Mouse (Mus musculus) thymus, postnatal 25 days (tissue): ENCODE data around the gene Nt5c3b.

Experiments
- DNase-seq: peaks from one replicate; pipeline ENCODE4 v3.0.0; 2022

The Nt5c3b gene

DNA sequence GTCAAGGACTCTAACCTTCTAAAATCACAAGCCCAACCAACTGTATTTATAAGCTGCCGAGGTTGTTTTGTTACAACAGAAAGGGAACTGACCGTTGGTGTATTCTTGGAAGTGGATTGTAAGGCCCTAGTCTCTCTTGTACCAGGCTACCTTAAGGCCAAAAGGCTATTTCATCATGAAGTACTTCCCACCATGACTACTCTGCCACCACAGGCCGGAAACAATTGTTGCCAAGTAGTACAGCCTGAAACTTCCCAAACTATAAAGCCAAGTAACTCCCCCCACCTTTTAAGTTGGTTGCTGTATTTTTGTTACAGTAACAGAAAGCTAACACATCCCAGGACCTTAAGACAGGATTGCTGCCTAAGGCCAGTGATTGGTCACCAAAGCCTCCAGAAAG lies 14.8 kb downstream of the Nt5c3b start:
- DNase-seq: no peak

GRCm38 (mm10) chr11:100425851-100426250 lies 15.8 kb downstream of the Nt5c3b start:
- peak; percentile 75 for DNase-seq

DNA sequence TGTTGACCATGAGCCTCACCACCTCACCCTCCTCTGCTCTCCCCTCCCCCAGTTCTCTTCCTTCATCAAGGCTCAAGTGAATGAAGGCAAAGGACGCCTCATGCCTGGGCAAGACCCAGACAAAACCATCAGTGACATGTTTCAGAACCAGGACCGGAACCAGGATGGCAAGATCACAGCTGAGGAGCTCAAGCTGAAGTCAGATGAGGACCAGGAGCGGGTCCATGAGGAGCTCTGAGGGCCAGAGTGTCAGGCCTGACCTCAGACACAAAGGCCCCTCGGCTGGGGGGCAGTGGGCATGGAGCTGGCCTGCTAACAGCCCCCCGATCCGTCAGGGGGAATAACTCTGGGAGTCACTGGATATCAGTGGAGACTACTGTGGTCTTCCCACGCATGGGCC lies 17.8 kb downstream of the Nt5c3b start:
- DNase-seq: no peak

DNA sequence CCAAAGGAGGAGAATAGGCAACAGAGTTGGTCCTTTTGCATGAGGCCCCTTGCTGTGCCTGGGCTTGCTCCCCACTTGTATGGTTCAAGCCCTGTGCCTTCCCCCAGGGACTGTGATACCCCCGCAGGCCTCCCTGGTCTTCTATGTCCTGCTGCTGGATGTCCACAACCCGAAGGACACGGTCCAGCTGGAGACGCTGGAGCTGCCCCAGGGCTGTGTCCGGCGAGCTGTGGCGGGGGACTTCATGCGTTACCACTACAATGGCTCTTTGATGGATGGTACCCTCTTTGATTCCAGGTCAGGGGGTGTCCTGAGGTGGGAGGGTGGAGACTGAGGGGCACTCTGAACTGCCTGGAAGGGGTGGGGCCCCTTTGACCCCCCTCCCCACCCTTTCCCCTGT lies 20.1 kb downstream of the Nt5c3b start:
- DNase-seq: no peak

GRCm38 (mm10) chr11:100414914-100415822 lies 26.4 kb downstream of the Nt5c3b start, which contains the start of gene Fkbp10:
TSS of gene Fkbp10 (plus strand) at chr11:100415697.
- no peak for DNase-seq

- DNase-seq: peak; percentile 78
Measured at GRCm38 (mm10) chr11:100414021-100414913, 27.3 kb downstream of the Nt5c3b start, which contains the start of gene P3h4. TSS of gene P3h4 (minus strand) at chr11:100414836.

DNA sequence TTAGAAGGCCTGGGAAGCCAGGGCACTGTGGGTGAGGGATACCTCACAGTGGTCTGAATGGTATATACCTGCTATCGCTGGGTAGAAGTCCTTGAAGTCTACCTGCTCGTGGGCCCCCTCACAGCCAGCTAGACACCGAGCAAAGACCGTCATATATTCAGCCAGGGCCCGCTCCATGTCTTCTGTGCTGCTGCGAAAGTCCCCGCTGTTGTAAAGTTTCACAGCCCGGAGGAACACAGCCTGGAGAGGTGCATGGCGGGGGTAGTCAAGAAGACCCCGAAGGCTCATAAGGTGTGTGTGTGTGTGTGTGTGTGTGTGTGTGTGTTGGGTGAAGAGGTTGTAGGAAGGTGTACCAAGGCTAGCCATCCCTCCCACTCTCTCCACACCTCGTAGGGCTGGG lies 28.1 kb downstream of the Nt5c3b start:
- no peak for DNase-seq

DNA sequence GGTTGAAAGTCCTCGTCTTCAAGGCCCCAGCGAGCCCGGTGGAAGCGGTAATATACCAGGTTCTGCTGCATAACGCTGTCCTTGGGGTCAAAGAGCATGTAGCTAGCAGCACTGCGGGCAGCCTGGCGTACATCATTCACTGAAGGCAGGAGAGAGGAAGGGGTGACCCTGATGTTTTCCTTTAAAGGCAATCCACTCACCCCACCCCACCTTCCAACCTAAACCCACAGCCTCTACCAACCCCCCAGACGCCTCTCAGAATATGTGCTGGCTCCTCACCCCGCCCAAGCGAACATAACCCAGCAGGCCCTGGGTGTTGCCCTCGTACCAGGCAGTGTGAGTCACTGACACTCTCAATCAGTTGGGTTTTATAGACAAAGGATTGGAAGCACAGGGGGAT lies 29.9 kb downstream of the Nt5c3b start:
- DNase-seq: no peak

- DNase-seq: peak; percentile 61
Measured at GRCm38 (mm10) chr11:100409686-100410085, 31.9 kb downstream of the Nt5c3b start.

DNA sequence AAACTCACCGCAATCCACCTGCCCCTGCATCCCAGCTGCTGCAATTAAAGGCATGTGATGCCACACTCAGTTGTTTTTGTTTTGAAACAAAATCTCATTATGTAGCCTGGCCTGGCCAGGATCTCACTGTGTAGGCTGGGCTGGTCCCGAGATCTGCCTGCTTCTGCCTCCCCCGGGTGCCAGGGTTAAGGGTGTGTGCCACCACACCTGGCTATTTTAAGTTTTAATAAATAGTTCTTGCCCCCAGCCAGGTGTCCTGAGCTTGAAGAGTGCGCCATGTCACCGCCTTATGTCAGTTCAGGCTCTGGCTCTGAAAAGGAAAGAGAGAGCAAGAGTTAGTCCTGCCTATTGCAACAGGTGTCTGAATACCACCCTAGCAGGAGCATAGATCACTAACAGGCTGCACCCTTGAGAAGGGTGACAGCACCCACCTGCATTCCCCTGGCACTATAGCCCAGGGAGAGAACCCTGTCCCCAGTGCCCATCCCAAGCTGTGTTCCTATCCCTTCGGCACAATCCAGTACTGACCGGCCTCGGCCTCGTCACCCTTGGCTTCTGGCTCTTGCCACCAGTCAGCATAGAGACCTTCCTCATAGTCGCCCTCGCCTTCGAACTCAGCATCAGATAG lies 32.7 kb downstream of the Nt5c3b start:
- DNase-seq: peak; percentile 62

- peak; percentile 82 for DNase-seq
Measured at GRCm38 (mm10) chr11:100408076-100408834, 33.4 kb downstream of the Nt5c3b start.

DNA sequence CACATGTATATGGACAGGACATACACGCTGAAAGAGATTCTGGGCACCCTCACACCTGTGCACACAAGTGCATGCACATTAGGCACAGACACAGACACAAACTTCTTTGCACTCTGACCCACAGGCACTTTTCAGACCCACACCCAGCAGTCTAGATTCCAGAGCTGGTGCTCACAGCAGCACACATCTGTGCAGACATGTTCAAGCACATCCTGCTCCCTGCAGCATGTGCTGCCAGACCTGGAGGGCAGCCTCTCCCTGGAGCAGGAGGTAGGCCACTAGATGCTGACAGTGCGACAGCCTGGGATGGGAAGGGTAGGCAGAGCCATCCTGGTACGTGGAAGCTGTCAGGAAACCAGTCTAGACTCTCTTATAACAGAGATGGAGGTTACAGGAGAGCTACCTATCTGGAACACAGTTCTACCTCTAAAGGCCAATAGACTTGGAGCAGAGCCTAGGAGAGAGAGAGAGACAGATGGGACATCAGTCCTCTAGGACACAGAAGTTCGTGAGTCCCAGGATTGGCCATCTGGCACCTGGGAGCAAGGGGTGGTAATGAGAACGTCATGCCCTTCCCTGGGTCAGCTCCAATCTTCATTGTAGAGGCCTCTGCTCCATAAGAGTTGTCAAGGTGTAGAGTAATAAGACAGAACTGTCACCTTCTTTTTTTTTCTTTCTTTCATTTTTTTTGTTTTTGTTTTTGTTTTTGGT lies 34.5 kb downstream of the Nt5c3b start:
- DNase-seq: no peak

- DNase-seq: no peak
Measured at GRCm38 (mm10) chr11:100406273-100406672, 35.3 kb downstream of the Nt5c3b start.

DNA sequence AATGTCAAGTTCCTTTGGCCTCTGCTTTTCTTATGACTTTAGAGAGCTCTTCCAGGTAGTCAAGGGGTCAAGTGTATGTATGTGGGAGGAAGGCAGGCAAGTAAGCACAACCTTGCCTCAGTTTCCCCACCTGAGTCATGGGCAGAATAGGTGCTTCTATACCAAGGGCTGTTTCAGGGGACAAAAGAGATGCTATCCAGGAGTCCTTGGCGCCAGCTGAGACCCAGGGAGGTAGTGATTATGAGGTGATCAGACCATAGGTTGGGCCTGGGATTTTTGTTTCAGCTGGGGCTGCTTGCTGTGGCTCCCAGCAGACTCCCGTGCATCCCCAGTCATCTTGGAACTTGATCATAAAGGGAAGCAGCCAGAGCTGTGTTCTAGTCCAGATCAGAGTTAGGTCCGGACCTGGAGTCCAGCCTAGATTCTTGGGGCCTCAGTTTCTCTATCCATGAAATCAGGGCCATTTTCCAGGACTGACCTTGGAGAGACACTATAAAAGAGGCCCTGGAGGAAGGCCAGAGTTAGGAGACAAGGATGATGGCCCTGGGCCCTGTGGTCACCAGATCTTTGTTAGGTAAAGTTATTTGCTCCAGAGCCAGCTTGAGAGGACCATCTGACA lies 37.0 kb downstream of the Nt5c3b start:
- no peak for DNase-seq

- no peak for DNase-seq
Measured at GRCm38 (mm10) chr11:100403445-100404134, 38.0 kb downstream of the Nt5c3b start.

DNA sequence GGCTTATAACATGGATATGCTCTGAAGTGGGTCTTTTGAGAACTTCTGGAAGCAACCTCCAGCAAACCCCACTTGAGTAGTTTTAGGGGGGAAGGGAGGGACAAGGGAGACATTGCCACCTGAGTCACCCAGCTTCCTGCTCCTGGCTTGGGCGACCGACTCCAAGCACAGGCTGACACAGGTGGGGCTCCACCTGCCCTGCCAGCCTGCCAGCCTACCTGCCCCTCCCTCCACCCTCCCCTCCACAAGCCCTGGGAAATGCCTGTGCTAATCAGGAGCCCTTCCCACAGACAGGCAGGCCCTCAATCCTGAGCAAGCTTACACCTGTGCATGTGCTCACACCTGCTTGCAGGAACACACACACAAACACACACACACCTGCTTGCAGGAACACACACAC lies 38.9 kb downstream of the Nt5c3b start:
- DNase-seq: no peak

DNA sequence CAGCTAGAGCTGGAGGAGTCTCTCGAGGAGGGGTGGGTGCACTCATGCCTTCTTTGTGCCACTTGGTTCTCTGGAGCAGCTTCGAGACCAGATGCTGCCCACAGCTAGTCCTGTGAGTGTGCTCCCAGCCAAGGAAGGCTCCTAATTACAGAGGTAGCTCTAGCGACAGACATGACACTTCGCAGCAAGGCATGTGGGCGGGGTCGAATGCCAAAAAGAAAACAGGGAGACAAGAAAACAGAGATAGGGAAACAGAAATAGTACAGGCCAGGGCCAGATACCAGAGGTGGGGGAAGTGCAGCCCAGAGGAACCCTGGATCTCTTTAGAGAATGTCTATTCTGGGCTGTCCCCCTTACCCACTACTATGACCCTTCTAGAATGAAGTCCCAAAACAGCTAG lies 39.4 kb downstream of the Nt5c3b start:
- no peak for DNase-seq

- DNase-seq: no peak
Measured at GRCm38 (mm10) chr11:100400842-100401241, 40.8 kb downstream of the Nt5c3b start.

- no peak for DNase-seq
Measured at GRCm38 (mm10) chr11:100399727-100400538, 41.7 kb downstream of the Nt5c3b start.

- DNase-seq: peak; percentile 56
Measured at GRCm38 (mm10) chr11:100399320-100399719, 42.3 kb downstream of the Nt5c3b start.
